Mouse (Mus musculus): ENCODE data around the gene Acd. TPM values are rescaled to one million over a fixed set of nuclear protein-coding genes. Genes with fewer than 3 reads are reported as not detected.
A peak's percentile ranks its signal among the peaks of the same experiment; 100 is the strongest.

The Acd gene
- polyA plus RNA-seq (2012; rRNA removed) = 33.8 and 37.8 TPM in 2 replicates

GRCm38 (mm10) chr8:105700966-105701824 lies at the start of gene Acd, which contains the start of gene Pard6a:
Gene Acd (minus strand): TSS chr8:105701102.
Gene Pard6a (plus strand): TSS chr8:105701148.
- peak within 1 kb of the TSS; percentile 74 for H3K4me3 ChIP-seq (replicated peaks; ENCODE audit: extremely low read depth, low read depth, low read length)
- peaks cover 6% of the 10 kb centered on the region; the same call in 1 of the 2 replicates for H3K4me1 ChIP-seq (ENCODE audit: control insufficient read depth, insufficient read depth, low read length)
- WGBS = under 1% methylated on average over 60 of the region's 60 CpGs
- TF ChIP-seq CTCF (IDR thresholded peaks at IDR 0.05; ENCODE audit: insufficient read depth, low read length) (no peak), POLR2A (IDR thresholded peaks at IDR 0.05; ENCODE audit: borderline replicate concordance, extremely low read depth, low read depth, low read length) (peak; percentile 78; the same call in 1 of the 2 replicates)
- DNase-seq = peak; percentile 97

DNA sequence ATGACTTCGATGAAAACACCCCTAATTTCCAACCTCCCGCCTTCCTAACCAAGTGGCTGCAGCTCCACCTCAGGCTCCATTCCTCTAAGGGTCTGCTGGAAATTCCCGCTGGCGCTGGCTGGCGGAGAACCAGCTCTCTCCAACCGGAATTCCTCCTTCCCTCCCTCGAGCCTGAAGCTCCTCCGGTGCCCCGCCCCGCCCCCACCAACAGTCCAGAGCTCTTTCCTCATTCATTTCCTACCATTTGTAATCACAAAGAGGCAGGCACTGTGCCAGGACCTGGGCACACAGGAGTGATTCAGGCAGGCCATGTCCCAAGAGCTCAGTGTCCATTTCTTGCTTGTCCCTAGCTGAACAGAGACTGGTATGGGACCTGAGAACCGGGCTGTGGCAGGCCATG lies 49.7 kb upstream of the Acd start:
- 11% methylated on average over 11 of the region's 11 CpGs for WGBS
- peak; percentile 69 for DNase-seq
- no peak overlapping the region for H3K4me3 ChIP-seq (replicated peaks; ENCODE audit: extremely low read depth, low read depth, low read length)
- H3K4me1 ChIP-seq (ENCODE audit: control insufficient read depth, insufficient read depth, low read length) = peaks cover 15% of the 10 kb centered on the region
- TF ChIP-seq POLR2A (IDR thresholded peaks at IDR 0.05; ENCODE audit: borderline replicate concordance, extremely low read depth, low read depth, low read length) = no peak
- no peak for TF ChIP-seq CTCF (IDR thresholded peaks at IDR 0.05; ENCODE audit: insufficient read depth, low read length)

DNA sequence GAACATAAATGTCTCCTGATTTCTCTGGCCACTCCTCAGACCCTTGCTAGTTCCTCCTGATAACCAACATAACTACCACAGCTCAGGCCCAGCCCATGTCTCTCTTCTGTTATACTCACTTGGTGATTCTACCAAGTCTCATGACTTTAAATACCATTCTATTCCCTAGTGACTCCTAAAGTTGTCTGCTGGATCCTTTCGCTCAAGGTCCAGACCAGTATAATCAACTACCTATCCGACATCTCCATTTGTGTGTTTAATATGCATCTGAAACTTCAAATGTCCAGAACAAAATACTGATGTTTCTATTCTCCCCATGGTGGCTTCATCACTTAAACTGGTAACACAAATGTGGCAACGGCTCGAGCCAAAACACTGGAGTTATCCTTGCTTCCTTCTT lies 42.4 kb upstream of the Acd start:
- Histone ChIP-seq H3K4me3 (replicated peaks; ENCODE audit: extremely low read depth, low read depth, low read length) (no peak overlapping the region), H3K4me1 (ENCODE audit: control insufficient read depth, insufficient read depth, low read length) (peaks cover 11% of the 10 kb centered on the region)
- WGBS = 67% methylated on average over 4 of the region's 4 CpGs
- TF ChIP-seq CTCF (IDR thresholded peaks at IDR 0.05; ENCODE audit: insufficient read depth, low read length) (no peak), POLR2A (IDR thresholded peaks at IDR 0.05; ENCODE audit: borderline replicate concordance, extremely low read depth, low read depth, low read length) (no peak)
- no peak for DNase-seq

- TF ChIP-seq POLR2A (IDR thresholded peaks at IDR 0.05; ENCODE audit: borderline replicate concordance, extremely low read depth, low read depth, low read length) = no peak
- WGBS = 93% methylated on average over 5 of the region's 5 CpGs
- DNase-seq = no peak
- peaks cover 6% of the 10 kb centered on the region for H3K4me1 ChIP-seq (ENCODE audit: control insufficient read depth, insufficient read depth, low read length)
- no peak overlapping the region for H3K4me3 ChIP-seq (replicated peaks; ENCODE audit: extremely low read depth, low read depth, low read length)
These were observed 38.3 kb upstream of the Acd start for GRCm38 (mm10) chr8:105739216-105739615.

DNA sequence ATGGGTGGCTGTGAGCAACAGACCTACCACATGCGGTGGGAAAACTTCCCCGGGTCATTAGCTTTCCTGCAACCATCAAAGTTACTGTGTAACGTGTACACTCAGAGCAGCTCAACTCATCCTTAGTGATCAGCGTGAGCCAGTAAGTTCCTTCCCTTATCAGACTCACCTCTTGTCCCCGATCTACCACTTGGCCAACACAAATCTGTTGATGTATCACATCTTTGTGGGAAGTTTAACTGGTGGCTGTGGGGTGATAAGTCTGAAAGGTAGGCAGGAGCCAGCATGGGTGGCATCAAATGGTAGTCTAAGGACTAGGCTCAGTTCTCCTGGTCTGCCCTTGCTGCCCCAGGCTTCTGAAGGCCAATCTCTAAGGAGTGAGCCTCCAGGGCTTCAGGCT lies 31.3 kb upstream of the Acd start:
- no peak for TF ChIP-seq POLR2A (IDR thresholded peaks at IDR 0.05; ENCODE audit: borderline replicate concordance, extremely low read depth, low read depth, low read length)
- no peak for TF ChIP-seq CTCF (IDR thresholded peaks at IDR 0.05; ENCODE audit: insufficient read depth, low read length)
- Histone ChIP-seq H3K4me1 (ENCODE audit: control insufficient read depth, insufficient read depth, low read length) (peaks cover 4% of the 10 kb centered on the region), H3K4me3 (replicated peaks; ENCODE audit: extremely low read depth, low read depth, low read length) (no peak overlapping the region)
- DNase-seq = no peak
- WGBS = 91% methylated on average over 5 of the region's 5 CpGs

DNA sequence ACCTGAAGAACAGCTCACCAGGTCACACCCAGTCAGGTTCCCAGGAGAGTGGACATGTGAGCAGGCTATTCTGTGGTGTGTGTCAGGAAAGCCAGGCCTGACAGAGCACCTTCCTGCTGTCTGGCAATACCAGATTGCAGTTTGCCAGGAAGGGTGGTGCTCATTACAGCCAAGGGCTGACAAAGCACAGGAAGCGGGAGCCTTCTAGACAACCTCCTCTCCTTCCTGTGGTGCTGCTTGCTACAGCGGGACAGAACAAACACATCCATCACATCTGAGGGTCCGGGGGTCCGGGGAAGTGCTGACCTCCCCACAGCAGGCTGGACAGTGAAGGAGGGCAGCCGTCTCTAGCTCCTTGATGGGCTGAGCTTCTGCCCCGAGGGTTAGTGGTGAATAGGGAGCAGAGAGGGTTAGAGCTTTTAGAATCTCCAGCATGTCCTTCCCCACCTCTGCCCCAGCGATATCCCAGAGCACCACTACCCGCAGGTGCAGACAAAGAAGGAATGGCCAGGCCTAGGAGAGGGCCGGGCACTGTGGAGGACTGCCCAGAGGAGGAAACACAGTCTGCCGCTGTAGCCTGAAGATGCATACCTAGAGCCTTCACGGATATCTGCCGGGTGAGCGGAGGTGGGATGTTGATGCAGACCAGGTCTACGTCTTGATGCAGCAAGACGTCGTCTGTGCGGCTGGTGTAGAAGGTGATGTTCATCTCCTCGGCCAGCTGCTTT lies 26.7 kb upstream of the Acd start:
- H3K4me3 ChIP-seq (replicated peaks; ENCODE audit: extremely low read depth, low read depth, low read length) = peak overlapping the region; percentile 45
- H3K4me1 ChIP-seq (ENCODE audit: control insufficient read depth, insufficient read depth, low read length) = peaks cover 7% of the 10 kb centered on the region
- WGBS = 48% methylated on average over 18 of the region's 18 CpGs
- DNase-seq = peak; percentile 34
- TF ChIP-seq CTCF (IDR thresholded peaks at IDR 0.05; ENCODE audit: insufficient read depth, low read length) = no peak
- peak; percentile 44; the same call in 1 of the 2 replicates for TF ChIP-seq POLR2A (IDR thresholded peaks at IDR 0.05; ENCODE audit: borderline replicate concordance, extremely low read depth, low read depth, low read length)

DNA sequence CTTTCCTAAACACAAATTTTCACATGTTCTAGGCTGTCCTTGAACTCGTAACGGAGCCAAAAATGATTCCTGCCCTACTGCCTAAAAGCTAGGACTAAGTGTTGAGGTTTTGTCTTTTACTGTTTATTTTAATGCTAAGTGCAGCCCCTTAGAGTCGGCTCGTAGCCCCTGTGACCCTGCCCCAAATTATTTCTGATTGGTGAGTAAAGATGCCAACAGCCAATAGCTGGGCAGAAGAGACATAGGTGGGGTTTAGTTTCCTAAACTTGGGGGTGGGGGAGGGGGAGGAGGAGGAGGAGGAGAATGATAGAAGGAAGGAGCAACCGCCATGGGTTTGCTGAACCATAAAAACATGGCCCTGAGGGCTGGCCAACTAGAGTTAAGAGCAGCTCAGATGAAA lies 24.8 kb upstream of the Acd start:
- Histone ChIP-seq H3K4me3 (replicated peaks; ENCODE audit: extremely low read depth, low read depth, low read length) (no peak overlapping the region), H3K4me1 (ENCODE audit: control insufficient read depth, insufficient read depth, low read length) (peaks cover 7% of the 10 kb centered on the region)
- 77% methylated on average over 5 of the region's 5 CpGs for whole genome bisulfite sequencing
- DNase-seq = no peak
- no peak for TF ChIP-seq CTCF (IDR thresholded peaks at IDR 0.05; ENCODE audit: insufficient read depth, low read length)
- TF ChIP-seq POLR2A (IDR thresholded peaks at IDR 0.05; ENCODE audit: borderline replicate concordance, extremely low read depth, low read depth, low read length) = no peak

DNA sequence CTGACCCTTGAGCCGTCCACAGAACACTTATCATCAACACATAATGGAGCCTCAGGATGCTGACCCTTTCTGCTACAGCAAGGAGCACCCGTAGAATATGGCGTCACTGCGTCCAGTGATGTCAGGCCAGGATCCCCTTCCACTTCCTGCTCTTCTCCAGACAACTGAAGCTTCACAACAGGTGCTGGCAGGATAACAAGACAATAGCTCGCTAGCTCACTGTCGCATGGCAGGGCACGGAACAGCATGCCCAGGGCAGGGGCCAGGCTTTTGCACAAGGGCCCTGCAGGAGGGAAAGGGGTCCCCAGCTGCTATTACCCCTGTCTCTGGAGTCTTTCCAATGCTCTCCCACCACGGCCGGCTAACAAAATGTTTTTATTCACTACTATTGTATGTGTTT lies 22.0 kb upstream of the Acd start:
- 71% methylated on average over 9 of the region's 9 CpGs for WGBS

GRCm38 (mm10) chr8:105719637-105720036 lies 18.7 kb upstream of the Acd start:
- 56% methylated on average over 4 of the region's 4 CpGs for WGBS
- H3K4me3 ChIP-seq (replicated peaks; ENCODE audit: extremely low read depth, low read depth, low read length) = no peak overlapping the region
- peaks cover 7% of the 10 kb centered on the region for H3K4me1 ChIP-seq (ENCODE audit: control insufficient read depth, insufficient read depth, low read length)
- TF ChIP-seq POLR2A (IDR thresholded peaks at IDR 0.05; ENCODE audit: borderline replicate concordance, extremely low read depth, low read depth, low read length) = no peak
- TF ChIP-seq CTCF (IDR thresholded peaks at IDR 0.05; ENCODE audit: insufficient read depth, low read length) = no peak
- no peak for DNase-seq

More for the DNA sequence above, 22.0 kb upstream of the Acd start:
- TF ChIP-seq CTCF (IDR thresholded peaks at IDR 0.05; ENCODE audit: insufficient read depth, low read length) (no peak), POLR2A (IDR thresholded peaks at IDR 0.05; ENCODE audit: borderline replicate concordance, extremely low read depth, low read depth, low read length) (no peak)
- DNase-seq = no peak
- Histone ChIP-seq H3K4me1 (ENCODE audit: control insufficient read depth, insufficient read depth, low read length) (peaks cover 9% of the 10 kb centered on the region), H3K4me3 (replicated peaks; ENCODE audit: extremely low read depth, low read depth, low read length) (no peak overlapping the region)

Measured in lung, adult 2 months (tissue).